Mouse (Mus musculus) layer of hippocampus, postnatal 36 days (tissue): ENCODE measurements at regions not wholly inside any gene's neighbourhood (a gene's known extent, or its start where the extent isn't known, plus 50 kb on each side); places are given as distances from the start of the nearest gene placed in this dataset.

Experiments used
- DNase-seq, 2 experiments: peaks; one replicate each; pipeline ENCODE4 v3.0.0; 2022

GRCm38 (mm10) chr13:71231182-71231581 is 389.6 kb upstream of the Adamts16 start:
- DNase-seq, result no peak

- no peak for DNase-seq
Observed at GRCm38 (mm10) chr13:71214776-71215175, 373.2 kb upstream of the Adamts16 start.

- DNase-seq, result no peak
Observed at GRCm38 (mm10) chr13:71211363-71211762, 369.8 kb upstream of the Adamts16 start.

DNA sequence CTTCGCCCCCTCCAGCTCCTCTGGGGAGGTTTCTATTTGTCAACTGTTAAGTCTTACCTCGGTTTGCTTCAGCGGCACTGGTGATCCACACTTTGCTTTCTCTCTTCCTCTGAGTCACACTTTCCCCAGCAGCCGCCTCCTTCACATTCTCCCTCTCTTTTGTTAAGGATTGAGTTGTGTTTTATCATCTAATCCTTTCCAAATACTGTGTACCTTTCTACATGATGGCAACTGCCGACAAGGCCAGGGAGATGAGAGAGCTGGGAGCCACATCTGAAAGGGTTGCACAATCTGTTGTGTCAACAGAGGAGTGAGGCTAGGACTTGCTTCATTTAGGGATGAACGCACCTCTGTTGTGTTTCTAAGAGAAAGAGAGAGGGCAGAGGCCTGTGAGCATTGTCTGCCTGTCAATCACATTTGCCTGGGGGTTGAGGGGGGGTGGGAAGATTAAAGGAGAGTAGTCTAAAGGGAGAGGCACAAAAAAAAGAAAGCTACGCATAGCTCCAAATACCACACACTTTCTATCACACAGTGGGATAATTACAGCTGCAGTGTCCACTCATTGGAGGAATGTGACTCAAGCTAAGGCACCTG is 369.1 kb upstream of the Adamts16 start:
- no peak for DNase-seq

DNA sequence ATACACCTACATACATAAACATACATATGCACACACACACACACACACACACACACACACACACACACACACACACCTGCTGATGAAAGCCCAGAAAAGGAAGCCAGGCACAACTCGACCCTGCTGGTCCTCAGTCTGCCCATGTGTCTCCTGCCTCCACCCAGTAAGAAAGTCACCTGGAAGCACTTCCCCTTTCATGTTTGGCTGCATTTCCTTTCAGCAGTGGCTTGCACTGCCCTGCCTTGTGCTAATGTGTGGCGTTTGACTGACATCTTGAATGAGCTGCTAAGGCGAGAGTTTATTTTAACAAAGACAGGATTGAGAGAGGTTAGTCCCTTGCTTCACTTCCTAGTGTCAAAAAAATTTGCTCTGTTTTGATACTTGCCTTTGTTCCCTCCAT is 364.1 kb upstream of the Adamts16 start:
- no peak for DNase-seq

DNA sequence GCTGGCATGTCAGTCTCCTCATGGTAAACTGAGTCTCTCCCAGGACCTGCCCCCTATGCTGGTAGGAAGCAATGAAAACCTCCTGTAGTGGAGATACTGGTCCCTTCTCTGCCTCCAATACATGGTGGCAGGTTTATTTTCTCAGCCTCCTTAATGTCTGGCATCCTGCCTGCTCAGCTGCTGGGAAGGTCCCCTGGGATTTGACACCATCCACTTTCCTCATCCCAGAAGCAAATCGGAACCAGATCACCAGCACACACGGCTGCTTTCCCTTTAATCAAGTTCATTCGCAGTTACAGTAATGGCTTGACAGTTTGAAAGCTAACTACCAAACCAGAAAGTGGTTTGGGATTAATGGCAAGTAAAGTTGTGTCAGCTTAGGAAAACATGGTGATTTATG is 359.0 kb upstream of the Adamts16 start:
- no peak for DNase-seq

- no peak for DNase-seq
Observed at GRCm38 (mm10) chr13:71195675-71196074, 354.1 kb upstream of the Adamts16 start.

- no peak for DNase-seq
Observed at GRCm38 (mm10) chr13:71184500-71184899, 342.9 kb upstream of the Adamts16 start.

DNA sequence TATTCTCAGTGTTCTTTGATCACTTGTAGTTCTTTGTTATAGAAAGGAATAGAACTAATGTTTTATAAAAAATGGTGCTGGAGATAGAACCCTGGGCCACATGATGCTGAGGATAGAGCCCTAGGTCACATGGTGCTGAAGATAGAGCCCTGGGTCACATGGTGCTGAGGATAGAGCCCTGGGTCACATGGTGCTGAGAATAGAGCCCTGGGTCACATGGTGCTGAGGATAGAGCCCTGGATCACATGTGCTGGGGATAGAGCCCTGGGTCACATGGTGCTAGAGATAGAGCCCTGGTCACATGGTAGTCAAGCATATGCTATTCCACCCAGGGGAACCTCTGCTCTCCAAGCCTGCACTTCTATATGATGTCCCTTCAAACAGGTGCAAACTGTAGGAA is 337.5 kb upstream of the Adamts16 start:
- DNase-seq, result no peak

DNA sequence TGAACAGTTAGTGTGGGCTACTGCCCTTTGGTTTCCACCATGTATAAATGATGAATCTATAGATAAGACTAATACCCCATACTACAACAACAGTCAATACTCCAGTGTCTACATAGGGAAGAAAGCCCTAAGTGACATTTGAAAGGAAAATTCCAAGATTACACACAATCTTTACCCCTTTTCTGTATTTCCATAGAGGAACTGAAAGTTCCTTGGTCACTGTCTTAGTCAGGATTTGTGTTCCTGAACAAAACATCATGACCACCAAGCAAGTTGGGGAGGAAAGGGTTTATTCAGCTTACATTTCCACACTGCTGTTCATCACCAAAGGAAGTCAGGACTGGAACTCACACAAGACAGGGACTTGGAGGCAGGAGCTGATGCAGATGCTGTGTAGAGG is 332.7 kb upstream of the Adamts16 start:
- DNase-seq, result no peak

DNA sequence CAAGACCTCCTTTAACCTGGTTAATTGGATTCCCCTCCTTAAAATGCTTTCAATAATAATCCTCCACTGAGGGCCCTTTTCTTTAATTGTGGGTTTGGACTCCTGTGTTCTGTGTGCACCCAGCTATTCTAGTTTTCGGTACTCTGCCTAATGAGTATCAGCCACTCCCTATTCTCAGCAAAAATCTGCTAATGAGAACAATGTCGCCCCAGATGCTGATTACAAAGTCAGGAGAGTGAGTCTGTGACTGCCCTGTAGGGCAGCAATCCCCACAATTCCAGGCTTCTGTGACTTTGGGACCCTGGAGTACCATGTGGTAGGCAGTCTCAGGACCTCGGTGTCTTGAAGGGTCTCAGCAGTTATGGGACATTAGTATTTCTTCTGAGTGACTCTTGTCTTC is 324.6 kb upstream of the Adamts16 start:
- no peak for DNase-seq

- no peak for DNase-seq
Observed at GRCm38 (mm10) chr13:71165096-71165920, 323.7 kb upstream of the Adamts16 start.

- DNase-seq, result no peak
Observed at GRCm38 (mm10) chr13:71164012-71164411, 322.4 kb upstream of the Adamts16 start.

DNA sequence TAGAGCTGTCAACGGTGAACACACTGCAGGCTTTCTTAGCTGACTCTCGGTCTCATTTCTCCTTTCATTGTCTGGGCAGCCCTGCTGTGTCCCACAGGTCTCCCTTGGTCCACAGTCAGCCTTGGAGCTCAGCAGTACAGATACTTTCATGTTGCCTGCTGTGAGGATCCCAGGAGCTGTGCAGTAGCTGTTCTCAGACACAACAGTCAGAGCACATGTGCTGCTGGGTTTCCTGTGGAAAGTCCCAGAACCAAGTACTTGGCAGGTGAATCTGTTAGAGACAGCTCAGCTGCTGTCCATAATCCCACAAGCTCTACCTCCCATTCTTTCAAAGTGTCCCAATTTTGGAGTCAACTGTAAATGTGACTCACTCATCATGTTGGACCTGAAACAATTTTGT is 321.3 kb upstream of the Adamts16 start:
- DNase-seq, result no peak

GRCm38 (mm10) chr13:71158300-71158860 is 316.8 kb upstream of the Adamts16 start:
- no peak for DNase-seq

GRCm38 (mm10) chr13:71157656-71158299 is 316.2 kb upstream of the Adamts16 start:
- DNase-seq, result no peak

DNA sequence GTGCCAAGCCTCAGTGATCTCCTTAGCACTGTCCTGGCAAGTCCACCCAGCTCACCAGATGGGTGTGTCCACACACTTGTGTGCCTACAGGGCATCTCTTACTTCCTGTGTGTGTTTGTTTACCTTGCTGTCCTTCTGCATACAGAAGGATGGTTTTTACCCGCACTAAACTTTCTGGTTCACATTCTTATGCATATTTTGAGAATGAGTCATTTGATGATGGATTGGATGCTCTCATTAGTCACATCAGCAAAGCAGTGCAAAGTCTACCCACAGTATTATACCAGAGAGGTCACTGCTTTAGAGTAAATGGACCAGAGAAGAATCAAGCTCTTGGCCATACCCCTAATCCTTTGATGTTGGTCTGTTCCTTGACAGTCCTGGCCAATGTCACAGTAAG is 308.5 kb upstream of the Adamts16 start:
- no peak for DNase-seq

- DNase-seq, result no peak
Observed at GRCm38 (mm10) chr13:71149303-71149696, 307.7 kb upstream of the Adamts16 start.

DNA sequence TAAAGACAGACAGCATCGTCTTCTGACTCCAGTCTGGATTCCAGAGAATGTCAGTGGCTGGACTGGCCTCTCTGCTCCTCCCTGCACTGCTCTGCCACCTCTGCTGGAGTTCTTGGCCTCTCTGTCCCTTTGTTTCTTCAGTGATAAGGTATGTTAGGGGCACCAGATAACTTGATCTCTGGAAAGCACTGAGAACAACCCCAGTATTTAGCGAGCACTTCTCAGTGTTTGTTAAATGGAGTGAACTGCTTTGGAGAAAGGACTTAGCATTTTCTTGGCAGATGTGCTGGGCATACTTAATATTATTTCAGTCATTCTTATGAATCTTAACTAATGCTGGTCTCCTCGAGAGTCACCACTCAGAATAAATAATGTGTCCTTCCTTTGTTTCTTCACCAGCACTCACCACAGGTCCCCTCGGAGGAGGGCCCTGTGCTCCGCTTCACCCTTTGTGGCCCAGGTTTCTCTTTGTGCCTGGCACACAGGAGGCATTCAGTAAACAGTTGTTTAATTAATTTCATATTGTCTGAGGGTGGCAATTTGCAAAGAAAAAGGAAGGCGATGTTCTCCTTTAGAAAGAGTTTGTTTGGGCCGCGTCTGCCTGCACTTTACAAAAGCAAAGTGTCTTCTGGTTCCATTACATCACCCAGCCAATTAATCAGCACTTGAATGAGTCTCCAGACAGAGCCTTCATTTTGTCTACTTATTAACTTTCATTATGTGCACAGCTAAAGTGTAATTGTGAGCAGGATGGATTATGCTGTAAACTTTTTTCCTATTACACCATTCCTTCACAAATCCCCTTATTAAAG is 307.1 kb upstream of the Adamts16 start:
- DNase-seq, result no peak

- DNase-seq, result no peak
Observed at GRCm38 (mm10) chr13:71146859-71147443, 305.3 kb upstream of the Adamts16 start.

GRCm38 (mm10) chr13:71138745-71139312 is 297.2 kb upstream of the Adamts16 start:
- no peak for DNase-seq
